Mouse (Mus musculus): ENCODE results near the gene Arhgap45. TPM values are rescaled to one million over a fixed set of nuclear protein-coding genes. Genes with fewer than 3 reads are reported as not detected.

Arhgap45 gene
- polyA plus RNA-seq, 1 experiment: 36.8 TPM

GRCm38 (mm10) chr10:80070837-80071515 lies 54.5 kb downstream of the Arhgap45 start:
- WGBS: 48% methylated on average over 9 of the region's 9 CpGs
- Histone ChIP-seq H3K4me3 (ENCODE audit: low read depth, low read length) (no peak overlapping the region), H3K27ac (ENCODE audit: insufficient read depth, low read depth, low read length) (peak overlapping the region; percentile 67), H3K27me3 (ENCODE audit: control insufficient read depth, insufficient read depth, low read length) (no peaks in the 10 kb centered on the region), H3K4me1 (ENCODE audit: control insufficient read depth, insufficient read depth, insufficient read length, low read length) (peaks cover 29% of the 10 kb centered on the region), H3K36me3 (ENCODE audit: control insufficient read depth, insufficient read depth, low read length) (peaks cover 57% of the 10 kb centered on the region)
- no peak for TF ChIP-seq CTCF (IDR thresholded peaks at IDR 0.05; ENCODE audit: extremely low read depth, insufficient read length, insufficient replicate concordance, low read depth, low read length)
- no peak for TF ChIP-seq POLR2A (IDR thresholded peaks at IDR 0.05; ENCODE audit: low read depth, low read length)

GRCm38 (mm10) chr10:80071516-80071900 lies 55.1 kb downstream of the Arhgap45 start:
- Histone ChIP-seq H3K4me3 (ENCODE audit: low read depth, low read length) (no peak overlapping the region), H3K27me3 (ENCODE audit: control insufficient read depth, insufficient read depth, low read length) (no peaks in the 10 kb centered on the region), H3K36me3 (ENCODE audit: control insufficient read depth, insufficient read depth, low read length) (peaks cover 52% of the 10 kb centered on the region), H3K4me1 (ENCODE audit: control insufficient read depth, insufficient read depth, insufficient read length, low read length) (peaks cover 32% of the 10 kb centered on the region), H3K27ac (ENCODE audit: insufficient read depth, low read depth, low read length) (peak overlapping the region; percentile 67)
- TF ChIP-seq CTCF (IDR thresholded peaks at IDR 0.05; ENCODE audit: extremely low read depth, insufficient read length, insufficient replicate concordance, low read depth, low read length) (no peak), POLR2A (IDR thresholded peaks at IDR 0.05; ENCODE audit: low read depth, low read length) (no peak)
- 44% methylated on average over 3 of the region's 3 CpGs for WGBS

GRCm38 (mm10) chr10:80072623-80073489 lies 56.4 kb downstream of the Arhgap45 start:
- TF ChIP-seq CTCF (IDR thresholded peaks at IDR 0.05; ENCODE audit: extremely low read depth, insufficient read length, insufficient replicate concordance, low read depth, low read length): no peak
- no peak for TF ChIP-seq POLR2A (IDR thresholded peaks at IDR 0.05; ENCODE audit: low read depth, low read length)
- Histone ChIP-seq H3K27me3 (ENCODE audit: control insufficient read depth, insufficient read depth, low read length) (no peaks in the 10 kb centered on the region), H3K4me3 (ENCODE audit: low read depth, low read length) (no peak overlapping the region), H3K4me1 (ENCODE audit: control insufficient read depth, insufficient read depth, insufficient read length, low read length) (peaks cover 32% of the 10 kb centered on the region), H3K36me3 (ENCODE audit: control insufficient read depth, insufficient read depth, low read length) (peaks cover 40% of the 10 kb centered on the region), H3K27ac (ENCODE audit: insufficient read depth, low read depth, low read length) (no peak overlapping the region)
- 88% methylated on average over 20 of the region's 20 CpGs for WGBS

GRCm38 (mm10) chr10:80074813-80075601 lies 58.6 kb downstream of the Arhgap45 start:
- Histone ChIP-seq H3K27me3 (ENCODE audit: control insufficient read depth, insufficient read depth, low read length) (no peaks in the 10 kb centered on the region), H3K36me3 (ENCODE audit: control insufficient read depth, insufficient read depth, low read length) (peaks cover 39% of the 10 kb centered on the region), H3K4me3 (ENCODE audit: low read depth, low read length) (peak overlapping the region; percentile 68), H3K27ac (ENCODE audit: insufficient read depth, low read depth, low read length) (peak overlapping the region; percentile 91), H3K4me1 (ENCODE audit: control insufficient read depth, insufficient read depth, insufficient read length, low read length) (peaks cover 32% of the 10 kb centered on the region)
- 12% methylated on average over 28 of the region's 28 CpGs for WGBS
- TF ChIP-seq CTCF (IDR thresholded peaks at IDR 0.05; ENCODE audit: extremely low read depth, insufficient read length, insufficient replicate concordance, low read depth, low read length) (peak; percentile 60; the same call in 1 of the 2 replicates), POLR2A (IDR thresholded peaks at IDR 0.05; ENCODE audit: low read depth, low read length) (no peak; the same call in 1 of the 2 replicates)

GRCm38 (mm10) chr10:80075924-80076323 lies 59.5 kb downstream of the Arhgap45 start:
- Histone ChIP-seq H3K27me3 (ENCODE audit: control insufficient read depth, insufficient read depth, low read length) (no peaks in the 10 kb centered on the region), H3K4me3 (ENCODE audit: low read depth, low read length) (no peak overlapping the region), H3K36me3 (ENCODE audit: control insufficient read depth, insufficient read depth, low read length) (peaks cover 41% of the 10 kb centered on the region), H3K4me1 (ENCODE audit: control insufficient read depth, insufficient read depth, insufficient read length, low read length) (peaks cover 29% of the 10 kb centered on the region), H3K27ac (ENCODE audit: insufficient read depth, low read depth, low read length) (peak overlapping the region; percentile 41; the same call in 1 of the 2 replicates)
- TF ChIP-seq POLR2A (IDR thresholded peaks at IDR 0.05; ENCODE audit: low read depth, low read length) (no peak), CTCF (IDR thresholded peaks at IDR 0.05; ENCODE audit: extremely low read depth, insufficient read length, insufficient replicate concordance, low read depth, low read length) (no peak)
- WGBS: 91% methylated on average over 1 of the region's 1 CpGs

- H3K36me3 ChIP-seq (ENCODE audit: control insufficient read depth, insufficient read depth, low read length): peaks cover 45% of the 10 kb centered on the region
- peaks cover 26% of the 10 kb centered on the region for H3K4me1 ChIP-seq (ENCODE audit: control insufficient read depth, insufficient read depth, insufficient read length, low read length)
- 97% methylated on average over 4 of the region's 4 CpGs for WGBS
- H3K27me3 ChIP-seq (ENCODE audit: control insufficient read depth, insufficient read depth, low read length): no peaks in the 10 kb centered on the region
- H3K27ac ChIP-seq (ENCODE audit: insufficient read depth, low read depth, low read length): peak overlapping the region; percentile 41; the same call in 1 of the 2 replicates
- TF ChIP-seq POLR2A (IDR thresholded peaks at IDR 0.05; ENCODE audit: low read depth, low read length) (no peak), CTCF (IDR thresholded peaks at IDR 0.05; ENCODE audit: extremely low read depth, insufficient read length, insufficient replicate concordance, low read depth, low read length) (no peak)
- no peak overlapping the region for H3K4me3 ChIP-seq (ENCODE audit: low read depth, low read length)
Measured at GRCm38 (mm10) chr10:80076386-80076785, 59.9 kb downstream of the Arhgap45 start.

Measured in small intestine, adult 2 months (tissue).